Mouse (Mus musculus) megakaryocyte progenitor cell, adult 5-6 weeks (primary cell): ENCODE data around the gene Prr7. TPM values are rescaled to one million over a fixed set of nuclear protein-coding genes. Genes with fewer than 3 reads are reported as not detected.
A peak's percentile ranks its signal among the peaks of the same experiment; 100 is the strongest.
"Not testable (repeated sequence)": the region's sequence is repeated elsewhere in the genome, so short reads cannot be mapped to it uniquely, and the experiment has no call there.

Experiments
- ATAC-seq: replicated peaks from 2 replicates; pipeline ENCODE4 v1.8.0; 2016; ENCODE audit warnings: mild to moderate bottlenecking, moderate TSS enrichment, inconsistent platforms; ENCODE audit not compliant: poor library complexity
- total RNA-seq, 2 experiments: library from RNA; stranded (forward) in 1 of 2; stranded (reverse) in 1 of 2; fragments of 157-497, 149-512 nt in 1 of 2; fragments of 200-1000 nt in 1 of 2; gene quantifications; 2 replicates each; pipeline versions ENCODE4 v1.2.3 to v1.2.4; 2015 to 2017

The Prr7 gene
- total RNA-seq (2015) (0.72 and 1.7 TPM in 2 replicates), total RNA-seq (2017) (1.5 TPM in 2 replicates)

GRCm38 (mm10) chr13:55464027-55464884 is at the start of gene Prr7:
Gene Prr7, plus strand, starts transcription at chr13:55464267.
- peak; percentile 30; the same call in 1 of the 2 replicates for ATAC-seq

GRCm38 (mm10) chr13:55414743-55415380 is 49.2 kb upstream of the Prr7 start, which contains the start of gene Pfn3:
Gene Pfn3, minus strand, starts transcription at chr13:55415232.
- no peak for ATAC-seq

- ATAC-seq: peak; percentile 69
Measured at GRCm38 (mm10) chr13:55418004-55418403, 46.1 kb upstream of the Prr7 start.

- no peak for ATAC-seq
Measured at GRCm38 (mm10) chr13:55419142-55419541, 44.9 kb upstream of the Prr7 start.

- ATAC-seq: no peak; the same call in 1 of the 2 replicates
Measured at GRCm38 (mm10) chr13:55420018-55420932, 43.8 kb upstream of the Prr7 start.

GRCm38 (mm10) chr13:55420933-55421800 is 42.9 kb upstream of the Prr7 start:
- ATAC-seq: peak; percentile 73

GRCm38 (mm10) chr13:55426613-55427012 is 37.5 kb upstream of the Prr7 start, which contains the start of gene F12:
Gene F12, minus strand, starts transcription at chr13:55426793.
- no peak for ATAC-seq

- ATAC-seq: peak; percentile 91
Measured at GRCm38 (mm10) chr13:55429226-55429888, 34.7 kb upstream of the Prr7 start.

GRCm38 (mm10) chr13:55430566-55430965 is 33.5 kb upstream of the Prr7 start:
- ATAC-seq: no peak

- peak; percentile 57 for ATAC-seq
Measured at GRCm38 (mm10) chr13:55431889-55432685, 32.0 kb upstream of the Prr7 start.

GRCm38 (mm10) chr13:55437111-55437629 is 26.9 kb upstream of the Prr7 start:
- not testable (repeated sequence) for ATAC-seq

- ATAC-seq: no peak
Measured at GRCm38 (mm10) chr13:55443799-55444285, 20.2 kb upstream of the Prr7 start.

GRCm38 (mm10) chr13:55444286-55444936 is 19.7 kb upstream of the Prr7 start:
- peak; percentile 10 for ATAC-seq

GRCm38 (mm10) chr13:55444937-55445315 is 19.1 kb upstream of the Prr7 start, which contains the start of gene Grk6:
Gene Grk6, plus strand, starts transcription at chr13:55445072.
- peak; percentile 78 for ATAC-seq

- ATAC-seq: no peak
Measured at GRCm38 (mm10) chr13:55445361-55446091, 18.5 kb upstream of the Prr7 start.

GRCm38 (mm10) chr13:55446483-55447105 is 17.5 kb upstream of the Prr7 start:
- ATAC-seq: peak; percentile 27
